Mouse (Mus musculus) forebrain, embryonic 11.5 days (tissue): ENCODE results near the gene Ttc21a. TPM values are rescaled to one million over a fixed set of nuclear protein-coding genes. Genes with fewer than 3 reads are reported as not detected.

Experiments
- ATAC-seq: fragments of 200-750 bp; cut with Nextera tagmentation; replicated peaks from 2 replicates; pipeline ENCODE4 v1.8.0; 2017; ENCODE audit warnings: moderate TSS enrichment; ENCODE audit not compliant: low FRiP score
- DNase-seq: peaks from one replicate; pipeline ENCODE4 v3.0.0-alpha.2; 2017; ENCODE audit warnings: low spot score
- H3K27ac ChIP-seq: fragments of 300-500 bp; sonication (generic); 2 replicates; pipeline ENCODE4 v1.5.1; 2014; ENCODE audit warnings: low read depth, low read length
- H3K27me3 ChIP-seq: fragments of 300-500 bp; sonication (generic); 2 replicates; pipeline ENCODE4 v1.6.1; 2014; ENCODE audit warnings: mild to moderate bottlenecking, low read length, mixed read lengths; ENCODE audit not compliant: control insufficient read depth, insufficient read depth
- H3K36me3 ChIP-seq: fragments of 300-500 bp; sonication (generic); 2 replicates; pipeline ENCODE4 v1.6.1; 2014; ENCODE audit warnings: mild to moderate bottlenecking, low read length, moderate library complexity, mixed read lengths; ENCODE audit not compliant: control insufficient read depth, insufficient read depth
- H3K4me1 ChIP-seq: fragments of 300-500 bp; sonication (generic); replicated peaks from 2 replicates; pipeline ENCODE4 v1.6.1; 2014; ENCODE audit warnings: low read length, mixed read lengths; ENCODE audit not compliant: control insufficient read depth, insufficient read depth
- H3K4me2 ChIP-seq: fragments of 300-500 bp; sonication (generic); 2 replicates; pipeline ENCODE4 v1.6.1; 2014; ENCODE audit warnings: low read depth, mild to moderate bottlenecking, low read length, moderate library complexity, mixed read lengths; ENCODE audit not compliant: severe bottlenecking
- H3K4me3 ChIP-seq: fragments of 300-500 bp; sonication (generic); 2 replicates; pipeline ENCODE4 v1.5.1; 2014; ENCODE audit warnings: low read depth, low read length
- H3K9ac ChIP-seq: fragments of 300-500 bp; sonication (generic); 2 replicates; pipeline ENCODE4 v1.6.1; 2014; ENCODE audit warnings: low read length
- H3K9me3 ChIP-seq: fragments of 300-500 bp; sonication (generic); 2 replicates; pipeline ENCODE4 v1.6.1; 2016; ENCODE audit warnings: low read length, mixed read lengths; ENCODE audit not compliant: control insufficient read depth
- WGBS: fragments of 180-500 bp; shearing (Covaris S2); extraction: QIAGEN DNeasy Blood & Tissue Kit; methylation state at CpG from one replicate; pipeline ENCODE4 v1.1.7; 2014; 5-methylcytosine and 5-hydroxymethylcytosine counted together
- polyA plus RNA-seq: library from polyadenylated mRNA; unstranded; fragments of >200 nt; fragmentation: Nextera tagmentation; extraction: Ambion mirVana; gene quantifications from 2 replicates; pipeline ENCODE4 v1.2.1, GENCODE M21; 2014

Gene Ttc21a
- polyA plus RNA-seq, 1 experiment from 2014 or later, result 0.33 TPM

DNA sequence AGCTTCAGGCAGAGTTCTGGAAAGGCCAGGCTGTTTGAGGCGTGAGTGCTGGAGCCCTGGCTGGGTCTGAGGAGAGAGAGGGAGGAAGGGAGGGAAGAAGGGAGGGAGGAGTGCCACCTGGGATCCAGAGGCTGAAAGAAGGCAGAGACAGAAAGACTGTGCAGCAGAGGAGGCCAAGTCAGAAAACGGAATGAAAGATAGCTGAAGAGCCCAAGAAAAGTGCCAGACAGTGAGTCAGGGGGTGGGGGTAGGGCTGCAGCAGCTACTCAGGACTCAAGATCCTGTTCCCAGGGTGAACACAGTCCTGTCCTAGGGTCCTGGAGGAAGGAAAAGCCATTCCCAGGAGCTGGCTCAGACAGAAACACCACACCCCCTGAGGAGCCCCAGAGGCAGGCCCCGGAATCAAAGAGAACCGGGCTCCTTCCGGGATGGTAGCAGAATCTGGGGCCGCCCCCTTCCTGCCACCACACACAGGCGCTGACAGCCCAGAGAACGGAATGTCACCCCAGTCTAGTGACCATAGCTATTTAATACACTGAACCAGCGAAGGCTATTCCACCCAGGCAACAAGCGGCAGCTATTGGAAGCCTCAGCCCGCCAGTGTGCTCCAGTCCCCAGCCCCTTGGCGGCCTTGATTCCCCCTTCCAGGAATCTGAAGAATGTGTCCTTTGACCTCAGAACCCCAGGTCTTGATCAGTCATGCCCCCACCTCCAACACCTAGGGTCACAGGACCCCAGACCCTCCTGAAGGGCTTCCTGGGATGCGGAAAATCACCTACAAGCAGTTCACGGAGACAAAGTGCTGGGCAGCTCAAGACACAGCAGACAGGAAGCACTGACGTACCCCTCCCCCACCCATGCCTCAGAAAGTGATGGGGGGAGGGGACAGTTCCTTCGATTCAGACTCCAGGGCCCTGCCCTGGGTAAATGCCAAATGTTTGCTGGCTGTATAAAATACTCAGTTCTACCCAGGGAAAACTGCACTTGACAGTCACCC is 44.1 kb downstream of the Ttc21a start:
- peak overlapping the region; percentile 94 for H3K4me2 ChIP-seq
- peak; percentile 8; the same call in 1 of the 2 replicates for ATAC-seq
- peak overlapping the region; percentile 47 for H3K9ac ChIP-seq
- WGBS, result 0% methylated on average over 16 of the region's 16 CpGs
- H3K9me3 ChIP-seq, result no peaks in the 10 kb centered on the region
- H3K4me3 ChIP-seq, result peak overlapping the region; percentile 21; the same call in 1 of the 2 replicates
- peak; percentile 79 for DNase-seq
- no peaks in the 10 kb centered on the region for H3K36me3 ChIP-seq
- peaks cover 5% of the 10 kb centered on the region; the same call in 1 of the 2 replicates for H3K27me3 ChIP-seq
- H3K27ac ChIP-seq, result peak overlapping the region; percentile 75
- peaks cover 35% of the 10 kb centered on the region for H3K4me1 ChIP-seq

DNA sequence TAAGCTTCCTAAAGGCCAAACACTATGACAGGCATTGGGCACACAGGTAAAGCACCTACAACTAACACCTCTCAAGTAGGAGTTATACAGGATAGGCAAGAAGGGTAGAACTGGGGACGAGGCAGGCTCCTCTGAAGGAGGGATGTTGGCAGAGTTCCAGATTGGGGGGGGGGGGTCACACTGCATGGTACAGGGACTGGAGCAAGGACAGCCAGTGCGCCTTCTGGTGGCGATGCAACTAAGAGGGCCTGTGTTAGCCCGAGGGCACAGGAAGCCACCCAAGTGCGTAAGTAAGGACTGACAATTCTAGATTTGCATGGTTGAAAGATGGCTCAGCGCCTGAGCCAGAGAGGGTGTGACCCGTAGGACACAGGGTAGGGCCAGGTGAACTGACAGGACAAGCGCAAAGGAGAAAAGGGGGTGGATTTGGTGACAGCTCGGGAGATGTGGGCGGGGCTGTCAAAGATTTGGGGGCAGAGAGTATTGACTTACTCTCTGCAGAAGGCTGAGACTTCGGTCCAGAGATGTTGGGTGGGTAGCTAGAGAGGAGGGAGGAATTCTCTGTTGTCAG is 44.9 kb downstream of the Ttc21a start:
- Histone ChIP-seq H3K27ac (peak overlapping the region; percentile 75; the same call in 1 of the 2 replicates), H3K27me3 (peaks cover 5% of the 10 kb centered on the region; the same call in 1 of the 2 replicates), H3K9me3 (no peaks in the 10 kb centered on the region), H3K4me1 (peaks cover 35% of the 10 kb centered on the region), H3K9ac (no peak overlapping the region; the same call in 1 of the 2 replicates), H3K4me3 (peak overlapping the region; percentile 55), H3K36me3 (no peaks in the 10 kb centered on the region), H3K4me2 (peak overlapping the region; percentile 94)
- 2% methylated on average over 11 of the region's 11 CpGs for WGBS
- DNase-seq, result peak; percentile 75
- peak; percentile 25; the same call in 1 of the 2 replicates for ATAC-seq

DNA sequence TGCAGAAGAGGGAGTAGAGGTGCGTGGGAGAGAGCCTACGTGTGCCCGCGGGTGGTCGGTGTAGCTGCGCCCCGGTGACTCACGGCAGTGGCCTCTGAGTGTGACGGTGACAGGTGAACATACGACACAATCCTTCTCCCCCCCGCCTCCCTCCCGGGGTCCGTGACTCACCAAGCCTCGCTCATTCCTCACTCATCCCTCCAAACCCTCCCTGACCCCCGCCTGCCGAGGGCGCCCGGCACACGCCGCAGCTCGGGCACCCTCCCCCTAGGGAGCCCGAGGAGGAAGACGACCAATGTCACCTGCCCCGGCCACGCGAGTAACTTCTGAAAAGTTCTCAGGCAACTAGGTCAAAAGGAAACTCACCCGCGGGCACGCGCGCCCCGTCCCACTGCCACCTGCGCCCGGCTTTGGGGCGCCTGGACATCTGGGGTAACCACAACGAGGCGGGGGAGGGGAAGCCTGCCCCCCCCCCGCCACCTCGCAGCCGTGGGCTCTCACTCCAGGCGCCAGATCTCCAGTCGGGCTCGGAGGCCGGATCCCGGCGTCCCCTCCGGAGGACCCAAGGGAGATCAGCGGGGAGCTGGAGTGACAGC is 45.6 kb downstream of the Ttc21a start:
- Histone ChIP-seq H3K36me3 (no peaks in the 10 kb centered on the region), H3K27me3 (peaks cover 5% of the 10 kb centered on the region; the same call in 1 of the 2 replicates), H3K27ac (no peak overlapping the region), H3K9me3 (no peaks in the 10 kb centered on the region), H3K4me1 (peaks cover 35% of the 10 kb centered on the region), H3K4me3 (peak overlapping the region; percentile 55), H3K9ac (peak overlapping the region; percentile 58), H3K4me2 (peak overlapping the region; percentile 94)
- DNase-seq (peak; percentile 60), ATAC-seq (peak; percentile 8; the same call in 1 of the 2 replicates)
- WGBS, result 1% methylated on average over 47 of the region's 48 CpGs

DNA sequence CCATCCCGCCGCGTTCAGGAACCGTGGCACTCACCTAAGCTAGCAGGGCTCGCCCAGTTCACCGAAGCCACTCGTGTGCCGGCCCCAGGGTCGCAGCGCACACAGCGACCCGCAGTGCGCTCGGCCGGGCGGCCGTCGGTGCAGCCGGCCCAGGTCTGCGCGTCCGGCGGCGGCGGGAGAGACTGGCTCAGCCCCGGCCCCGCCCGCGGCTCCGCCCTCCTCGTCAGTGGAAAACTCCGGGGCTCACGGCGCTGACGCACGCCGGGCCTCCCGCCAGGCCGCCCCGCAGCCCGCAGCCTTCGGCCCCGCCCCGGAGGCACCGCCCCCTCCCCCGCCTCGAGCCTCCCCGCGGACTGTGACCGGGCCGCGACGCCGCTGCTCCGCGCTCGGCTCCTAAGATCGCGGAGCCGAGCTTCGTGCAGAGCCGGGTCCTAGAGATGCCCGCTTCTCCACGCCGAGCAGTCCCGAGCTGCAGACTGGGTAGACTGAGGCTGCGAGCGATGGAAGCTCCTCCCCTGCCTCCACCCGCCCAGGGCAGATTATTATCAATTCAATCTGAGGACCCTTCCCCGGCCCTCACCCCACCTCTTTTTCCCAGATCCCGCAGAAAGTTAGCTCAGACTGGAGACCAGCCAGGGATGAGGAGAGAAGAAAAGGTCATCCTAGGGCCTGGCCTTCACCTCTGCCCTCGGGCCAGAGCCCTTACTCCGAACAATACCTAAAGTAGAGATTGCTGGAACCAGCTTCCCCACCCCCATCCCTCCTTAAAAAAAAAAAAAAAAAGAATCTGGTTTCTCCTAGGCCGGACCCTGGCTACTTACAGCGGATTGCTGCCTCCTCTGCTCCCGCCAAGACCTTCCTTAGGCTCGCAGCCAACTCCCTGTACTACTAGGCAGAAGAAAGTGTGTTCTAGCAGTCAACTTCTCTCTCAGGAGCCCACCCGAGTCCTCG is 46.5 kb downstream of the Ttc21a start:
- Histone ChIP-seq H3K4me2 (peak overlapping the region; percentile 94), H3K4me1 (peaks cover 35% of the 10 kb centered on the region), H3K27ac (no peak overlapping the region), H3K27me3 (peaks cover 5% of the 10 kb centered on the region; the same call in 1 of the 2 replicates), H3K36me3 (no peaks in the 10 kb centered on the region), H3K9me3 (no peaks in the 10 kb centered on the region), H3K9ac (peak overlapping the region; percentile 58), H3K4me3 (peak overlapping the region; percentile 55)
- peak; percentile 76 for ATAC-seq
- WGBS, result under 1% methylated on average over 63 of the region's 79 CpGs
- DNase-seq, result peak; percentile 88

DNA sequence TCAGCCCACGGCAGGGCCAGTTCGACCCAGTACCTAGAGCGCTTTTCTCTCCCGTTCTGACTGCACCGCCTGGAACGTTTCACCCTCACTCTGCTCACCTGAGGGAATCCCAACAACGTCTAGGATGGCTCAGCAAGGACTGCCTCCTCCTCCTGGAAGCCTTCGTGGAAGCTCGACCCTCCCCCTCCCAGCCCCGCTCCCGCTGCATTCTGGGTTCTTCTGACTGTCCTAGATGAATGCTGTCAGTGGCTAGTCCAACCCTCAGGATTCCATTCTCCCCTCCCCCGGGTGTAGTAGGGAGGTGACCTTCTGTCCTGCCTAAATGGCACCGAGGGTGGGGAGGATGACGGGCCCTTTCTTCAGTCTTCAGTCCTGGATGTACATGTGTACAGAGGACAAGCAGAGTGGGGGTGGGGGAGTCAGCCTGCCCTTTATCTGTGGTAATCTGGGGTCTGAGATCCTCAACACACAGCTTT is 47.2 kb downstream of the Ttc21a start, which contains the start of gene Csrnp1:
Gene Csrnp1 (minus strand): TSS at position 123 of the 476 bp plus-strand sequence.
- Histone ChIP-seq H3K36me3 (no peaks in the 10 kb centered on the region), H3K4me2 (peak within 1 kb of the TSS; percentile 94), H3K9me3 (no peaks in the 10 kb centered on the region), H3K27ac (no peak within 1 kb of the TSS), H3K4me3 (peak within 1 kb of the TSS; percentile 55), H3K9ac (peak within 1 kb of the TSS; percentile 58), H3K27me3 (peaks cover 5% of the 10 kb centered on the region; the same call in 1 of the 2 replicates), H3K4me1 (peaks cover 33% of the 10 kb centered on the region)
- 4% methylated on average over 14 of the region's 14 CpGs for WGBS
- ATAC-seq (peak; percentile 3; the same call in 1 of the 2 replicates), DNase-seq (peak; percentile 61)

DNA sequence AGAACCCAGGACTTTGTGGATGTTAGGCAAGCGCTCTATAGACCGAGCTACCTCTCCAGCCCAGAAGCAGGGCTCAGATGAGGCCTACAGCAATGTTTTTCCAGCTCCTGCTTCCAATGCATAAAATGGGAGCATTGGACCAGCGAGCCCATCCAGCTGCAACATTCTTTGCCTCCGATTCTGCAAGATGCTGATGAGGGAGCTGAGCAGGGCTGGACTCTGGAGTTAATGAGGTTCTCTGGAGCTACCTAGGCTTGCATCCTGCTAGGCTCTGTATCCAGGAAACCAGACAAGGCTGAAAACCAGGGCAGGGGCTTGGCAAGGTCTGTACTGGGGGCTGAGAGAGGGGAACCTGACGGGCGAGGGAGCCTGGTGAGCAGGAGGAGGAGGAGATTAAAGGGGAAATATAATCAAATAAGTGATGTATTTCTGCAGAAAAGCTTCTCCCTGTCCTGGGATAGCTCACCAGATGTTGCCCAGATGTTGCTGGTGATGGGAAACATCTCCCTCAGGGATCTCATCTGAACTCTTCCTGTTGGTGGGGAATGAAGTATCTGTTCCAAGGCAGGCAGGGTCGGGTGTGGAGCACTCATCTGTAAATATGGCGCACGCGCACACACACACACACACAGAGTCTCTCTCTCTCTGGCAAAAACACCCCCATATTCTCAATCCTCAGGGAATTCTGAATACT is 48.6 kb downstream of the Ttc21a start:
- WGBS, result 81% methylated on average over 10 of the region's 10 CpGs
- DNase-seq, result no peak
- no peak overlapping the region for H3K27ac ChIP-seq
- H3K27me3 ChIP-seq, result peaks cover 5% of the 10 kb centered on the region; the same call in 1 of the 2 replicates
- H3K4me1 ChIP-seq, result peaks cover 27% of the 10 kb centered on the region
- H3K9me3 ChIP-seq, result no peaks in the 10 kb centered on the region
- ATAC-seq, result no peak
- H3K4me3 ChIP-seq, result no peak overlapping the region
- H3K9ac ChIP-seq, result no peak overlapping the region
- no peaks in the 10 kb centered on the region for H3K36me3 ChIP-seq
- no peak overlapping the region for H3K4me2 ChIP-seq

DNA sequence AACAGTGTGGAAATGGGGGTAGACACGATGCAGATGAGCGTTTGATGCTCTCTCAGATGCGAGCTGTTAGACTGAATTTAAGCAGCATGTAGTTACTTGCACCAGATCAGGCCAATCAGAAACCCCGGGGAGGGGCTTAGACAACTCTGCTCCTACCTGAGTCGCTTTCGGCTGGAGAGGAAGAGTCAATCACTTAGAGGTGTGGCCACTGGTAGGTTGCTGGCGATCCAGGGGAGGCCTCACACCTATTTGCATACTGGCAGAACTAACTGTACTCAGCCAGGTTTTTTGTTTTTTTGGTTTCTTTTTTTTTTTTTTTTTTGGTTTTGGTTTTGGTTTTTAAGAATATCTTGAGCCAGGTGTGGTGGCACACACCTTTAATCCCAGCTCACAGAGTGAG is 50.9 kb downstream of the Ttc21a start:
- no peaks in the 10 kb centered on the region for H3K9me3 ChIP-seq
- no peak for ATAC-seq
- whole genome bisulfite sequencing, result 47% methylated on average over 7 of the region's 7 CpGs

More for the DNA sequence above, 50.9 kb downstream of the Ttc21a start:
- H3K4me2 ChIP-seq, result no peak overlapping the region
- no peaks in the 10 kb centered on the region for H3K36me3 ChIP-seq
- no peak overlapping the region for H3K27ac ChIP-seq
- H3K4me3 ChIP-seq, result no peak overlapping the region
- H3K9ac ChIP-seq, result no peak overlapping the region
- no peaks in the 10 kb centered on the region; the same call in 1 of the 2 replicates for H3K27me3 ChIP-seq
- H3K4me1 ChIP-seq, result peaks cover 4% of the 10 kb centered on the region; the same call in 1 of the 2 replicates
- no peak for DNase-seq
